Mouse (Mus musculus) brain, embryonic 14.5 days (tissue): ENCODE results near the gene Spata13. TPM values are rescaled to one million over a fixed set of nuclear protein-coding genes. Genes with fewer than 3 reads are reported as not detected.

Experiments used
- DNase-seq: peaks from one replicate; pipeline ENCODE4 v3.0.0-alpha.2; 2011; ENCODE audit warnings: low read depth
- CTCF ChIP-seq: fragments of 200-500 bp; IDR thresholded peaks from 2 replicates; pipeline ENCODE4 v1.5.1; 2012; ENCODE audit warnings: inconsistent platforms, mild to moderate bottlenecking, moderate library complexity, borderline replicate concordance; ENCODE audit not compliant: insufficient read depth, insufficient read length; ENCODE audit errors: extremely low read depth
- POLR2A ChIP-seq: fragments of 200-500 bp; IDR thresholded peaks from 2 replicates; pipeline ENCODE4 v1.6.1; 2012; ENCODE audit warnings: mild to moderate bottlenecking, inconsistent platforms, borderline replicate concordance; ENCODE audit not compliant: poor library complexity, insufficient read depth, insufficient read length, severe bottlenecking; ENCODE audit errors: extremely low read depth
- polyA plus RNA-seq: library from polyadenylated mRNA; depleted of rRNA; stranded (reverse); fragments of >200 nt; gene quantifications from 2 replicates; pipeline ENCODE4 v1.2.3, GENCODE M21; 2012

The Spata13 gene
- polyA plus RNA-seq, 1 experiment: 22.1 TPM

GRCm38 (mm10) chr14:60747154-60747870 lies 113.5 kb downstream of the Spata13 start:
- TF ChIP-seq CTCF: no peak
- no peak for TF ChIP-seq POLR2A
- DNase-seq: no peak

GRCm38 (mm10) chr14:60749880-60750279 lies 116.1 kb downstream of the Spata13 start:
- TF ChIP-seq POLR2A (no peak), CTCF (no peak)
- DNase-seq: no peak

- TF ChIP-seq CTCF (no peak), POLR2A (no peak)
- no peak for DNase-seq
Observed at GRCm38 (mm10) chr14:60751581-60751980, 117.8 kb downstream of the Spata13 start.

- TF ChIP-seq POLR2A (no peak), CTCF (no peak)
- DNase-seq: peak; percentile 94
Observed at GRCm38 (mm10) chr14:60752892-60753800, 119.3 kb downstream of the Spata13 start.

DNA sequence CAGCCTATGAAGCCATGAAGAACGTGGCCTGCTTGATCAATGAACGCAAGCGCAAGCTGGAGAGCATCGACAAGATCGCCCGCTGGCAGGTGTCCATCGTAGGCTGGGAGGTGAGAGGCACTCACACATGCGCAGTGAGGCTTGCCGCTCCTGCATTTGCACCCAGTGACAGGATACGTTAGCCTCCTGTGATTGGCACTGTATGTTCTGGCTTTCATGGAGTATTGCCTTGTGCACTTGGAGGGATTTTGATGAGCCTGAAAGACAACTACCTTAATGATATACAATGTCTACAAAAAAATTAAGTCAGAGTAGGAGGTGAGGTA lies 120.0 kb downstream of the Spata13 start:
- no peak for DNase-seq

DNA sequence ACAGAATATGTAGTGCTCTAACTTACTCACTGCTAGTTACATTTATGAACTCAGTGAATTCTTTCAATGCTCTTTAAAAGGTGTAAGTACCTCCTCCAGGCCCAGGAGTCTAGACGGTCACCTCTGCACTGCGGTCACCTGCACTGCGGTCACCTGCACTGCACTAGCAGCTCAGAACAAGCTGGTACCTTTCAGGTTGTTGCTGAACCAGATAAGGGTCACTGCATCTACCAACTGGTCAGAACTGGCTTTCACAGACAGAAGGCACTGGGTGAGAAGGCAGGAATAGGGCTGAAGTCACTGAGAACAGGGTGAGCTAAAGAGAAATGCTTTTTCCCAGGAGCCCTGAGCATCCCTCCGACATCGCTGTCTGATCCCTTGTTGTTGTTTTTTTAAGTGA lies 120.9 kb downstream of the Spata13 start:
- no peak for DNase-seq

More for the DNA sequence above, 120.0 kb downstream of the Spata13 start:
- TF ChIP-seq POLR2A (no peak), CTCF (no peak)

DNA sequence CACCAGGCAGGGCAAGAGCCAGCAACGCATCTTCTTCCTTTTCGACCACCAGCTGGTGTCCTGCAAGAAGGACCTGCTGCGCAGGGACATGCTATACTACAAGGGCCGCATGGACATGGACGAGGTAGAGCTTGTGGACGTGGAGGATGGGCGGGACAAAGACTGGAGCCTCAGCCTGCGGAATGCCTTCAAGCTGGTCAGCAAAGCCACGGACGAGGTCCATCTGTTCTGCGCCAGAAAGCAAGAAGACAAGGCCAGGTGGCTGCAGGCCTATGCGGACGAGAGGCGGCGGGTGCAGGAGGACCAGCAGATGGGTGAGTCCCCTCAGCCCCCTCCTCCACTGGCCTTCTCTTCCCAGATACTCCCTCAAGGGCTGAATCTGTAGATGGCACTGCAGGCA lies 122.5 kb downstream of the Spata13 start:
- no peak for TF ChIP-seq CTCF
- no peak for TF ChIP-seq POLR2A
- no peak for DNase-seq

More for the DNA sequence above, 120.9 kb downstream of the Spata13 start:
- TF ChIP-seq POLR2A (no peak), CTCF (no peak)

- no peak for DNase-seq
- TF ChIP-seq CTCF: no peak
- no peak for TF ChIP-seq POLR2A
Observed at GRCm38 (mm10) chr14:60757265-60757664, 123.5 kb downstream of the Spata13 start.

DNA sequence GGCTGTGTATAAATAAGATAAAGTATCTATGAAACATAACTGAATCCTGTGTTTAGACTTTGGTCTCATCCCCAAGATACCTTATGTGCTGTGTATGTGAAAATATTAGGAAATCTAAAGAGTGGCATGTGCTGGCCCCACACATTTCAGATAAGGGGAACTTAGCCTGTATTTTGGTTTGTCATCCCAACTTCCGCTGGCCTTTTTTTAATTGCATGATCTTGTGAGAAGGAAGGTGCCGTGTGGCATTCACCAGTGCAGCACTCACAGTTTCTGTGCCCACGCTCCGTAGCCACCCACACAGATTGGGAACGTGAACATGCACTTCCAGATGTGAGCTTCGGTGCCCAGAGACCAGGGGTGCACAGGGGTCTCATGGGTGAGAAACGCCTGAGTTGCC lies 123.9 kb downstream of the Spata13 start:
- DNase-seq: no peak
- TF ChIP-seq POLR2A: no peak
- no peak for TF ChIP-seq CTCF

GRCm38 (mm10) chr14:60759097-60759496 lies 125.3 kb downstream of the Spata13 start:
- DNase-seq: no peak
- TF ChIP-seq POLR2A: no peak

DNA sequence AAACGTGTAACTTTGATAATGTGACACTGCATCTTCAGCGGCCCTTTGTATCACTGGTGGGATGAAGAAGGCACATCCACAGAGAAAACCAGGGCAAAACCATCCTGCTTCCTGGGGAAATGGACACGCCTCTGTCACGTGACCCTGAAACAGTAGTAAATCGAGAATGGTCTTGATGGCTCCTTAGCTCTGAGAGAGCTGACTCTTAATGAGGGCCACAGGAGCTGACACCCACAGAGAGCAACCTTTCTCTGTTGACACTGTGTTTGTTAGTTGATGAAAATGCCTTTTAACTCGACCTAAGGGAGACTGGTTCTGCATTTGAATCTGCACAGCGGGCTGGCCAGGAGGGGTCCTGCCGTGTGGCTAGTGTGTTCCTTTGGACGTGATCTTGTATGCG lies 128.0 kb downstream of the Spata13 start:
- DNase-seq: no peak
- TF ChIP-seq POLR2A (no peak), CTCF (no peak)
